8 mouse cellular contexts compared by ENCODE assay signal in genomic region chr12:76694801-76695505, GRCm38 (mm10). TPM values are rescaled to one million over a fixed set of nuclear protein-coding genes. Genes with fewer than 3 reads are reported as not detected.
A peak's percentile ranks its signal among the peaks of the same experiment; 100 is the strongest.
DNase-seq lines count a peak whose midpoint lies in the region; ATAC-seq lines count a peak whose summit lies in the region.

No protein-coding gene starts in this region.

- peak; percentile 91 for ATAC-seq in frontal cortex, adult (ENCODE audit: low TSS enrichment)
- ATAC-seq in embryonic facial prominence, embryonic 14.5 days (ENCODE audit: low read depth), result peak; percentile 68
- ATAC-seq in hindbrain, embryonic 15.5 days (ENCODE audit: low FRiP score, low read depth), result peak; percentile 76
- ATAC-seq in midbrain, embryonic 12.5 days (ENCODE audit: low FRiP score, low read depth), result no peak
- ATAC-seq in stomach, embryonic 16.5 days (ENCODE audit: insufficient read depth, low FRiP score), result peak; percentile 56; the same call in 1 of the 2 replicates

- no peaks in the 10 kb centered on the region for H3K9me3 ChIP-seq in embryonic facial prominence, embryonic 14.5 days (ENCODE audit: control insufficient read depth, low read length)
- no peaks in the 10 kb centered on the region for H3K9me3 ChIP-seq in hindbrain, embryonic 15.5 days
- no peaks in the 10 kb centered on the region for H3K9me3 ChIP-seq in midbrain, embryonic 12.5 days
- no peaks in the 10 kb centered on the region for H3K9me3 ChIP-seq in stomach, embryonic 16.5 days (replicated peaks; ENCODE audit: control insufficient read depth, low read length)

- intact Hi-C loops in left cerebral cortex, postnatal 36 days (cut with DNase I), result no loop called here

- peak overlapping the region; percentile 24 for H3K4me3 ChIP-seq in embryonic facial prominence, embryonic 14.5 days (ENCODE audit: low read depth, low read length)
- peak overlapping the region; percentile 26 for H3K4me3 ChIP-seq in hindbrain, embryonic 15.5 days
- peak overlapping the region; percentile 28 for H3K4me3 ChIP-seq in midbrain, embryonic 12.5 days
- peak overlapping the region; percentile 37 for H3K4me3 ChIP-seq in stomach, embryonic 16.5 days (replicated peaks; ENCODE audit: low read length)

- 0 out of 2 replicates have a peak overlapping the region, but pooled peaks have one; percentile 2 for H3K9ac ChIP-seq in embryonic facial prominence, embryonic 14.5 days (ENCODE audit: low read depth, low read length)
- no peak overlapping the region for H3K9ac ChIP-seq in hindbrain, embryonic 15.5 days
- peak overlapping the region; percentile 37; the same call in 1 of the 2 replicates for H3K9ac ChIP-seq in midbrain, embryonic 12.5 days (replicated peaks)
- H3K9ac ChIP-seq in stomach, embryonic 16.5 days (ENCODE audit: low read length), result peak overlapping the region; percentile 60

- H3K36me3 ChIP-seq in embryonic facial prominence, embryonic 14.5 days (ENCODE audit: control insufficient read depth, insufficient read depth, low read length), result no peaks in the 10 kb centered on the region
- H3K36me3 ChIP-seq in hindbrain, embryonic 15.5 days, result no peaks in the 10 kb centered on the region
- H3K36me3 ChIP-seq in midbrain, embryonic 12.5 days, result no peaks in the 10 kb centered on the region
- no peaks in the 10 kb centered on the region for H3K36me3 ChIP-seq in stomach, embryonic 16.5 days (ENCODE audit: control insufficient read depth, insufficient read depth, low read length)

- no peaks in the 10 kb centered on the region for H3K27me3 ChIP-seq in embryonic facial prominence, embryonic 14.5 days (replicated peaks; ENCODE audit: control insufficient read depth, insufficient read depth, low read length)
- no peaks in the 10 kb centered on the region for H3K27me3 ChIP-seq in hindbrain, embryonic 15.5 days
- H3K27me3 ChIP-seq in midbrain, embryonic 12.5 days, result no peaks in the 10 kb centered on the region
- no peaks in the 10 kb centered on the region for H3K27me3 ChIP-seq in stomach, embryonic 16.5 days (ENCODE audit: control insufficient read depth, insufficient read depth, low read length)

- no peak for DNase-seq in frontal cortex, postnatal 10 days (ENCODE audit: low spot score in 2 of 2)
- peak; percentile 86 for DNase-seq in ZHBTc4 (ENCODE audit: low read depth, low spot score)
- DNase-seq in embryonic facial prominence, embryonic 14.5 days (ENCODE audit: low spot score), result peak; percentile 44
- peak; percentile 55 to 66 for DNase-seq in left cerebral cortex, postnatal 36 days (ENCODE audit: low spot score in 2 of 2)

- peak overlapping the region; percentile 58 for H3K4me2 ChIP-seq in embryonic facial prominence, embryonic 14.5 days (ENCODE audit: low read depth, low read length)
- peak overlapping the region; percentile 59 for H3K4me2 ChIP-seq in hindbrain, embryonic 15.5 days
- peak overlapping the region; percentile 57 for H3K4me2 ChIP-seq in midbrain, embryonic 12.5 days (replicated peaks)
- peak overlapping the region; percentile 65 for H3K4me2 ChIP-seq in stomach, embryonic 16.5 days (ENCODE audit: low read depth, low read length)

- H3K4me1 ChIP-seq in embryonic facial prominence, embryonic 14.5 days (ENCODE audit: control insufficient read depth, insufficient read depth, low read length), result no peaks in the 10 kb centered on the region
- H3K4me1 ChIP-seq in hindbrain, embryonic 15.5 days (replicated peaks), result peaks cover 14% of the 10 kb centered on the region
- peaks cover 7% of the 10 kb centered on the region; the same call in 1 of the 2 replicates for H3K4me1 ChIP-seq in midbrain, embryonic 12.5 days
- peaks cover 6% of the 10 kb centered on the region; the same call in 1 of the 2 replicates for H3K4me1 ChIP-seq in stomach, embryonic 16.5 days (ENCODE audit: control insufficient read depth, insufficient read depth, low read length)

- 4% methylated on average over 17 of the region's 17 CpGs for WGBS in embryonic facial prominence, embryonic 14.5 days
- 4% methylated on average over 17 of the region's 17 CpGs for WGBS in hindbrain, embryonic 15.5 days
- 5% methylated on average over 17 of the region's 17 CpGs for WGBS in midbrain, embryonic 12.5 days
- WGBS in stomach, embryonic 16.5 days, result 9% methylated on average over 17 of the region's 17 CpGs

- no peak overlapping the region for H3K27ac ChIP-seq in embryonic facial prominence, embryonic 14.5 days (replicated peaks; ENCODE audit: low read depth, low read length)
- peak overlapping the region; percentile 60 for H3K27ac ChIP-seq in hindbrain, embryonic 15.5 days (replicated peaks)
- no peak overlapping the region for H3K27ac ChIP-seq in midbrain, embryonic 12.5 days (replicated peaks)
- no peak overlapping the region; the same call in 1 of the 2 replicates for H3K27ac ChIP-seq in stomach, embryonic 16.5 days (ENCODE audit: low read length)

RNA-seq across cellular contexts. Expression of gene Sptb, which starts 15.4 kb away (rescaled TPM):
- polyA plus RNA-seq in embryonic facial prominence, embryonic 14.5 days (2014; fragmentation: Nextera tagmentation; extraction: Ambion mirVana), result 2.3 and 3.3 TPM in 2 replicates
- 6.3 and 8.0 TPM in 2 replicates for polyA plus RNA-seq in hindbrain, embryonic 15.5 days (2015; fragmentation: Nextera tagmentation; extraction: Ambion mirVana)
- total RNA-seq in left cerebral cortex, postnatal 36 days (2021), result 10 to 100 TPM; 81.7 to 90.4 TPM
- 2.4 and 2.6 TPM in 2 replicates for polyA plus RNA-seq in midbrain, embryonic 12.5 days (2016; fragmentation: Nextera tagmentation; extraction: Ambion mirVana)
- polyA plus RNA-seq in stomach, embryonic 16.5 days (2015; fragmentation: Nextera tagmentation; extraction: Ambion mirVana), result 2.9 and 4.3 TPM in 2 replicates

Comparison
In these comparisons a context has a peak if more than half of its experiments do, and no peak if none do; other contexts are left out.
1. DNase-seq: peak in ZHBTc4 (single experiment), embryonic facial prominence, embryonic 14.5 days (single experiment) and left cerebral cortex, postnatal 36 days (2 of 2); none in frontal cortex, postnatal 10 days (0 of 2).
2. Peak in every context shown above with its lines, with median percentiles within 50 percentile points of each other: H3K4me2 ChIP-seq and H3K4me3 ChIP-seq.